Mouse (Mus musculus): ENCODE data around the gene Lim2.

DNA sequence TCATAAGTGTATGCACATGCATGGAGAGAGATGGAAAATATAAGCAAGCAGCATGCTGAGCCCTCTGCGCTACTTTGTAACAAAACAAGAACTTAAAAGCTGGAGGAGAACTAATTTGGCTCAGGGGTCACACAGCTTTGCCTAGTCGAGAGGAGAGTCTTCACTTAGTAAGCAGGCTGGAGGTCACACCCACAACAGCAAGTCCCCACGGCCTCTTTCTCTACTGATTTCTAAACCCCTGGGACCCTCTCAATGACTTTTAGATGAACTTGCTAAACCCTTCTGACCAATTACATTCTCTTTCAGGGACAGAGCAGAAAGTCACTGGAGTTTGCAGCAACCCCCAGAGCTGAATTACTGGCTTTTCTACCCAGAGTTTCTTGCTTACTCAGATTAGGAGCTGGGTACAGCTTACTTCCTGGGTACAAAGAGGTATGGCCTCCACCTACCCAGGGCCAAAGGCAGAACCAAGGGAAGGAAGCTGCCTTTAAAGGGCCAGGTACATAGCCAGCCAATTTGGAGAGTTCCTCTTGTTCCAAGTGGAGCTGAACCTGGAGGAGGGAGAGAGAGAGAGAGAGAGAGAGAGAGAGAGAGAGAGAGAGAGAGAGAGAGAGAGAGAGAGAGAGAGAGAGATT is 3.4 kb upstream of the Lim2 start:
- TF ChIP-seq CTCF (IDR thresholded peaks at IDR 0.05; ENCODE audit: low read depth, low read length), result no peak
- TF ChIP-seq TAL1 (conservative IDR thresholded peaks at IDR 0.05; ENCODE audit: low read depth, low read length), result no peak
- no peak for TF ChIP-seq POLR2AphosphoS5 (IDR thresholded peaks at IDR 0.05; ENCODE audit: insufficient replicate concordance, low read depth, low read length)
- TF ChIP-seq GATA1 (IDR thresholded peaks at IDR 0.05; ENCODE audit: borderline replicate concordance, low read length), result no peak

All from G1E (cell line).